Mouse (Mus musculus): ENCODE data around the gene Lmx1b. TPM values are rescaled to one million over a fixed set of nuclear protein-coding genes. Genes with fewer than 3 reads are reported as not detected.
A peak's percentile ranks its signal among the peaks of the same experiment; 100 is the strongest.

The Lmx1b gene
- polyA plus RNA-seq, 1 experiment from 2014 or later = not detected

GRCm38 (mm10) chr2:33668741-33669140 is 28.4 kb upstream of the Lmx1b start:
- no peaks in the 10 kb centered on the region for H3K9me3 ChIP-seq (ENCODE audit: control insufficient read depth, low read length)
- H3K36me3 ChIP-seq (ENCODE audit: control insufficient read depth, insufficient read depth, low read length) = no peaks in the 10 kb centered on the region
- H3K4me2 ChIP-seq (ENCODE audit: low read depth, low read length) = no peak overlapping the region
- H3K4me3 ChIP-seq (ENCODE audit: low read length) = no peak overlapping the region
- H3K27ac ChIP-seq (ENCODE audit: low read length) = no peak overlapping the region
- peaks cover 13% of the 10 kb centered on the region for H3K4me1 ChIP-seq (replicated peaks; ENCODE audit: control insufficient read depth, insufficient read depth, low read length)
- no peak overlapping the region for H3K9ac ChIP-seq (ENCODE audit: low read length)
- no peak for ATAC-seq (ENCODE audit: low read depth)
- H3K27me3 ChIP-seq (ENCODE audit: control insufficient read depth, insufficient read depth, low read depth, low read length) = no peaks in the 10 kb centered on the region
- 34% methylated on average over 6 of the region's 6 CpGs for WGBS

- Histone ChIP-seq H3K27ac (ENCODE audit: low read length) (no peak overlapping the region), H3K4me3 (ENCODE audit: low read length) (no peak overlapping the region), H3K27me3 (ENCODE audit: control insufficient read depth, insufficient read depth, low read depth, low read length) (no peaks in the 10 kb centered on the region), H3K9ac (ENCODE audit: low read length) (no peak overlapping the region), H3K9me3 (ENCODE audit: control insufficient read depth, low read length) (no peaks in the 10 kb centered on the region), H3K4me2 (ENCODE audit: low read depth, low read length) (no peak overlapping the region), H3K4me1 (replicated peaks; ENCODE audit: control insufficient read depth, insufficient read depth, low read length) (peaks cover 13% of the 10 kb centered on the region), H3K36me3 (ENCODE audit: control insufficient read depth, insufficient read depth, low read length) (no peaks in the 10 kb centered on the region)
- ATAC-seq (ENCODE audit: low read depth) = no peak
- 21% methylated on average over 11 of the region's 11 CpGs for WGBS
Observed at GRCm38 (mm10) chr2:33666388-33666945, 26.2 kb upstream of the Lmx1b start.

GRCm38 (mm10) chr2:33665363-33666058 is 25.2 kb upstream of the Lmx1b start:
- Histone ChIP-seq H3K4me3 (ENCODE audit: low read length) (no peak overlapping the region), H3K9me3 (ENCODE audit: control insufficient read depth, low read length) (no peaks in the 10 kb centered on the region), H3K36me3 (ENCODE audit: control insufficient read depth, insufficient read depth, low read length) (no peaks in the 10 kb centered on the region), H3K4me1 (replicated peaks; ENCODE audit: control insufficient read depth, insufficient read depth, low read length) (peaks cover 13% of the 10 kb centered on the region), H3K27me3 (ENCODE audit: control insufficient read depth, insufficient read depth, low read depth, low read length) (no peaks in the 10 kb centered on the region), H3K4me2 (ENCODE audit: low read depth, low read length) (no peak overlapping the region), H3K27ac (ENCODE audit: low read length) (no peak overlapping the region), H3K9ac (ENCODE audit: low read length) (no peak overlapping the region)
- 11% methylated on average over 12 of the region's 13 CpGs for WGBS
- ATAC-seq (ENCODE audit: low read depth) = peak; percentile 81

GRCm38 (mm10) chr2:33664661-33665060 is 24.4 kb upstream of the Lmx1b start:
- no peak for ATAC-seq (ENCODE audit: low read depth)
- Histone ChIP-seq H3K36me3 (ENCODE audit: control insufficient read depth, insufficient read depth, low read length) (no peaks in the 10 kb centered on the region), H3K27me3 (ENCODE audit: control insufficient read depth, insufficient read depth, low read depth, low read length) (no peaks in the 10 kb centered on the region), H3K9ac (ENCODE audit: low read length) (no peak overlapping the region), H3K4me2 (ENCODE audit: low read depth, low read length) (no peak overlapping the region), H3K9me3 (ENCODE audit: control insufficient read depth, low read length) (no peaks in the 10 kb centered on the region), H3K27ac (ENCODE audit: low read length) (no peak overlapping the region), H3K4me1 (replicated peaks; ENCODE audit: control insufficient read depth, insufficient read depth, low read length) (peaks cover 13% of the 10 kb centered on the region), H3K4me3 (ENCODE audit: low read length) (no peak overlapping the region)
- 59% methylated on average over 4 of the region's 4 CpGs for WGBS

GRCm38 (mm10) chr2:33659288-33659629 is 18.9 kb upstream of the Lmx1b start:
- H3K27ac ChIP-seq (ENCODE audit: low read length) = no peak overlapping the region
- no peaks in the 10 kb centered on the region for H3K4me1 ChIP-seq (replicated peaks; ENCODE audit: control insufficient read depth, insufficient read depth, low read length)
- H3K9ac ChIP-seq (ENCODE audit: low read length) = peak overlapping the region; percentile 45
- no peaks in the 10 kb centered on the region for H3K9me3 ChIP-seq (ENCODE audit: control insufficient read depth, low read length)
- H3K36me3 ChIP-seq (ENCODE audit: control insufficient read depth, insufficient read depth, low read length) = no peaks in the 10 kb centered on the region
- 4% methylated on average over 7 of the region's 7 CpGs for WGBS
- 0 out of 2 replicates have a peak, but pooled peaks have one; percentile 54 for ATAC-seq (ENCODE audit: low read depth)
- peak overlapping the region; percentile 24 for H3K4me3 ChIP-seq (ENCODE audit: low read length)
- no peaks in the 10 kb centered on the region for H3K27me3 ChIP-seq (ENCODE audit: control insufficient read depth, insufficient read depth, low read depth, low read length)
- peak overlapping the region; percentile 52 for H3K4me2 ChIP-seq (ENCODE audit: low read depth, low read length)

- peak overlapping the region; percentile 45 for H3K9ac ChIP-seq (ENCODE audit: low read length)
- H3K27ac ChIP-seq (ENCODE audit: low read length) = no peak overlapping the region
- H3K4me2 ChIP-seq (ENCODE audit: low read depth, low read length) = peak overlapping the region; percentile 52
- ATAC-seq (ENCODE audit: low read depth) = no peak
- WGBS = 37% methylated on average over 11 of the region's 12 CpGs
- no peaks in the 10 kb centered on the region for H3K36me3 ChIP-seq (ENCODE audit: control insufficient read depth, insufficient read depth, low read length)
- H3K4me3 ChIP-seq (ENCODE audit: low read length) = peak overlapping the region; percentile 24
- H3K9me3 ChIP-seq (ENCODE audit: control insufficient read depth, low read length) = no peaks in the 10 kb centered on the region
- H3K27me3 ChIP-seq (ENCODE audit: control insufficient read depth, insufficient read depth, low read depth, low read length) = no peaks in the 10 kb centered on the region
- H3K4me1 ChIP-seq (replicated peaks; ENCODE audit: control insufficient read depth, insufficient read depth, low read length) = no peaks in the 10 kb centered on the region
Observed at GRCm38 (mm10) chr2:33658602-33659287, 18.4 kb upstream of the Lmx1b start.

- ATAC-seq (ENCODE audit: low read depth) = no peak
- Histone ChIP-seq H3K36me3 (ENCODE audit: control insufficient read depth, insufficient read depth, low read length) (no peaks in the 10 kb centered on the region), H3K9ac (ENCODE audit: low read length) (no peak overlapping the region), H3K9me3 (ENCODE audit: control insufficient read depth, low read length) (no peaks in the 10 kb centered on the region), H3K27ac (ENCODE audit: low read length) (no peak overlapping the region), H3K27me3 (ENCODE audit: control insufficient read depth, insufficient read depth, low read depth, low read length) (peaks cover 3% of the 10 kb centered on the region), H3K4me1 (replicated peaks; ENCODE audit: control insufficient read depth, insufficient read depth, low read length) (no peaks in the 10 kb centered on the region), H3K4me2 (ENCODE audit: low read depth, low read length) (no peak overlapping the region), H3K4me3 (ENCODE audit: low read length) (no peak overlapping the region)
- 76% methylated on average over 22 of the region's 22 CpGs for WGBS
Observed at GRCm38 (mm10) chr2:33652517-33653198, 12.3 kb upstream of the Lmx1b start.

GRCm38 (mm10) chr2:33649371-33649770 is 9.1 kb upstream of the Lmx1b start:
- no peak for ATAC-seq (ENCODE audit: low read depth)
- Histone ChIP-seq H3K4me2 (ENCODE audit: low read depth, low read length) (no peak overlapping the region), H3K27me3 (ENCODE audit: control insufficient read depth, insufficient read depth, low read depth, low read length) (peaks cover 36% of the 10 kb centered on the region), H3K9me3 (ENCODE audit: control insufficient read depth, low read length) (no peaks in the 10 kb centered on the region), H3K36me3 (ENCODE audit: control insufficient read depth, insufficient read depth, low read length) (no peaks in the 10 kb centered on the region), H3K9ac (ENCODE audit: low read length) (no peak overlapping the region), H3K4me1 (replicated peaks; ENCODE audit: control insufficient read depth, insufficient read depth, low read length) (no peaks in the 10 kb centered on the region), H3K27ac (ENCODE audit: low read length) (no peak overlapping the region), H3K4me3 (ENCODE audit: low read length) (no peak overlapping the region)
- 10% methylated on average over 3 of the region's 3 CpGs for WGBS

- Histone ChIP-seq H3K4me1 (replicated peaks; ENCODE audit: control insufficient read depth, insufficient read depth, low read length) (no peaks in the 10 kb centered on the region), H3K4me2 (ENCODE audit: low read depth, low read length) (no peak overlapping the region), H3K9ac (ENCODE audit: low read length) (no peak overlapping the region), H3K27me3 (ENCODE audit: control insufficient read depth, insufficient read depth, low read depth, low read length) (peaks cover 41% of the 10 kb centered on the region), H3K4me3 (ENCODE audit: low read length) (no peak overlapping the region), H3K27ac (ENCODE audit: low read length) (no peak overlapping the region), H3K36me3 (ENCODE audit: control insufficient read depth, insufficient read depth, low read length) (no peaks in the 10 kb centered on the region), H3K9me3 (ENCODE audit: control insufficient read depth, low read length) (no peaks in the 10 kb centered on the region)
- 21% methylated on average over 4 of the region's 4 CpGs for WGBS
- ATAC-seq (ENCODE audit: low read depth) = no peak
Observed at GRCm38 (mm10) chr2:33648894-33649293, 8.6 kb upstream of the Lmx1b start.
